Mouse (Mus musculus): ENCODE measurements around the gene Tmem248. TPM values are rescaled to one million over a fixed set of nuclear protein-coding genes. Genes with fewer than 3 reads are reported as not detected.

Gene Tmem248
- total and polyA plus RNA-seq, 3 experiments: 72.1 to 82.9 (median 80.9) TPM

GRCm38 (mm10) chr5:130222146-130223004, 5.5 kb downstream of the Tmem248 start (continued):
- peak; percentile 100 for TF ChIP-seq MAZ (IDR thresholded peaks at IDR 0.05; ENCODE audit: low read depth, low read length)

- H3K27me3 ChIP-seq (replicated peaks): no peaks in the 10 kb centered on the region
- no peak overlapping the region for H3K4me2 ChIP-seq (ENCODE audit: insufficient read depth, low read depth, poor library complexity, severe bottlenecking)
- peaks cover 35 to 70% of the 10 kb centered on the region in 2 experiments for H3K36me3 ChIP-seq (replicated peaks in 1 of 2; ENCODE audit: control insufficient read depth in 1 of 2, insufficient read depth in 1 of 2, low read length in 1 of 2)
- H3K27ac ChIP-seq (ENCODE audit: insufficient read depth, low read depth): no peak overlapping the region
- no peak for TF ChIP-seq HCFC1 (IDR thresholded peaks at IDR 0.05; ENCODE audit: low read depth, low read length)
- no peak for TF ChIP-seq SIN3A (IDR thresholded peaks at IDR 0.05; ENCODE audit: low read length)
- TF ChIP-seq ZNF384 (IDR thresholded peaks at IDR 0.05; ENCODE audit: low read depth, low read length): no peak
- no peak for TF ChIP-seq ETS1 (conservative IDR thresholded peaks at IDR 0.05; ENCODE audit: low read depth, low read length)
- TF ChIP-seq MAX (IDR thresholded peaks at IDR 0.05; ENCODE audit: low read length): no peak
- no peak for TF ChIP-seq JUN (IDR thresholded peaks at IDR 0.05; ENCODE audit: insufficient read depth, low read depth, low read length)
- TF ChIP-seq ELF1 (IDR thresholded peaks at IDR 0.05; ENCODE audit: low read depth, low read length): no peak
- H3K79me2 ChIP-seq (replicated peaks; ENCODE audit: control insufficient read depth, extremely low read depth, insufficient read depth, poor library complexity, severe bottlenecking): peaks cover 94% of the 10 kb centered on the region
- no peak overlapping the region for H3K9ac ChIP-seq (ENCODE audit: insufficient read depth, low read depth)
- no peak overlapping the region for H3K4me3 ChIP-seq (replicated peaks in 1 of 3; ENCODE audit: low read depth in 2 of 3, low read length in 2 of 3, poor library complexity in 1 of 3)
- H3K4me1 ChIP-seq (ENCODE audit: control insufficient read depth in 1 of 2, insufficient read depth in 2 of 2): peaks cover 6 to 30% of the 10 kb centered on the region in 2 experiments
- in situ Hi-C loops (cut with MboI; ENCODE audit: low pct_ligation_motif_present, low pct_unique_long_range_greater_than_20kb, low sequenced_read_pairs): no loop called here
- dilution Hi-C loops (cut with MboI; ENCODE audit: extremely low pct_ligation_motif_present, extremely low pct_unique_long_range_greater_than_20kb, low sequenced_read_pairs): no loop called here
- DNase-seq (ENCODE audit: extremely low read depth): no peak
- H3K9me3 ChIP-seq (replicated peaks; ENCODE audit: low read length): no peaks in the 10 kb centered on the region
These were observed 9.9 kb downstream of the Tmem248 start for GRCm38 (mm10) chr5:130226790-130227189.

- Histone ChIP-seq H3K79me2 (replicated peaks; ENCODE audit: control insufficient read depth, extremely low read depth, insufficient read depth, poor library complexity, severe bottlenecking) (peaks cover 93% of the 10 kb centered on the region), H3K9ac (ENCODE audit: insufficient read depth, low read depth) (no peak overlapping the region), H3K4me2 (ENCODE audit: insufficient read depth, low read depth, poor library complexity, severe bottlenecking) (no peak overlapping the region), H3K4me3 (replicated peaks in 1 of 3; ENCODE audit: low read depth in 2 of 3, low read length in 2 of 3, poor library complexity in 1 of 3) (no peak overlapping the region), H3K27me3 (replicated peaks) (no peaks in the 10 kb centered on the region), H3K27ac (ENCODE audit: insufficient read depth, low read depth) (no peak overlapping the region), H3K4me1 (ENCODE audit: control insufficient read depth in 1 of 2, insufficient read depth in 2 of 2) (peaks cover 6 to 30% of the 10 kb centered on the region in 2 experiments), H3K36me3 (replicated peaks in 1 of 2; ENCODE audit: control insufficient read depth in 1 of 2, insufficient read depth in 1 of 2, low read length in 1 of 2) (peaks cover 48 to 83% of the 10 kb centered on the region in 2 experiments), H3K9me3 (replicated peaks; ENCODE audit: low read length) (no peaks in the 10 kb centered on the region)
- TF ChIP-seq MXI1 (IDR thresholded peaks at IDR 0.05; ENCODE audit: low read depth, low read length): no peak
- no peak for TF ChIP-seq MAZ (IDR thresholded peaks at IDR 0.05; ENCODE audit: low read depth, low read length)
- TF ChIP-seq GABPA (IDR thresholded peaks at IDR 0.05; ENCODE audit: insufficient replicate concordance, low read depth, low read length): no peak
- no peak for TF ChIP-seq CHD1 (IDR thresholded peaks at IDR 0.05; ENCODE audit: low read depth, low read length)
- TF ChIP-seq BHLHE40 (IDR thresholded peaks at IDR 0.05; ENCODE audit: low read depth, low read length): no peak
- TF ChIP-seq CHD2 (IDR thresholded peaks at IDR 0.05; ENCODE audit: low read length): no peak
- TF ChIP-seq SMC3 (IDR thresholded peaks at IDR 0.05; ENCODE audit: low read depth, low read length): no peak
- no peak for TF ChIP-seq ZC3H11A (IDR thresholded peaks at IDR 0.05; ENCODE audit: low read depth, low read length)
- no peak for TF ChIP-seq CTCF (conservative IDR thresholded peaks at IDR 0.05 in 1 of 2, IDR thresholded peaks at IDR 0.05 in 1 of 2; ENCODE audit: low read depth in 2 of 2, low read length in 2 of 2)
- TF ChIP-seq JUND (conservative IDR thresholded peaks at IDR 0.05; ENCODE audit: low read depth, low read length): no peak
- TF ChIP-seq ZKSCAN1 (IDR thresholded peaks at IDR 0.05; ENCODE audit: borderline replicate concordance, low read depth, low read length): no peak
- TF ChIP-seq USF2 (conservative IDR thresholded peaks at IDR 0.05; ENCODE audit: low read depth, low read length): no peak
- TF ChIP-seq MAX (IDR thresholded peaks at IDR 0.05; ENCODE audit: low read length): no peak
- no peak for TF ChIP-seq RAD21 (IDR thresholded peaks at IDR 0.05; ENCODE audit: low read depth, low read length)
- no peak for TF ChIP-seq POLR2AphosphoS2 (IDR thresholded peaks at IDR 0.05; ENCODE audit: low read depth, low read length)
- no peak for TF ChIP-seq NELFE (IDR thresholded peaks at IDR 0.05; ENCODE audit: low read depth, low read length)
- no peak for DNase-seq (ENCODE audit: extremely low read depth)
- in situ Hi-C loops (cut with MboI; ENCODE audit: low pct_ligation_motif_present, low pct_unique_long_range_greater_than_20kb, low sequenced_read_pairs) (no loop called here), dilution Hi-C loops (cut with MboI; ENCODE audit: extremely low pct_ligation_motif_present, extremely low pct_unique_long_range_greater_than_20kb, low sequenced_read_pairs) (no loop called here)
These were observed 11.2 kb downstream of the Tmem248 start for GRCm38 (mm10) chr5:130228120-130228519.

Data from CH12.LX (cell line).